Mouse (Mus musculus): ENCODE data around the gene Neil3. TPM values are rescaled to one million over a fixed set of nuclear protein-coding genes. Genes with fewer than 3 reads are reported as not detected.

Neil3 gene
- polyA plus RNA-seq, 1 experiment: 0.27 TPM

DNA sequence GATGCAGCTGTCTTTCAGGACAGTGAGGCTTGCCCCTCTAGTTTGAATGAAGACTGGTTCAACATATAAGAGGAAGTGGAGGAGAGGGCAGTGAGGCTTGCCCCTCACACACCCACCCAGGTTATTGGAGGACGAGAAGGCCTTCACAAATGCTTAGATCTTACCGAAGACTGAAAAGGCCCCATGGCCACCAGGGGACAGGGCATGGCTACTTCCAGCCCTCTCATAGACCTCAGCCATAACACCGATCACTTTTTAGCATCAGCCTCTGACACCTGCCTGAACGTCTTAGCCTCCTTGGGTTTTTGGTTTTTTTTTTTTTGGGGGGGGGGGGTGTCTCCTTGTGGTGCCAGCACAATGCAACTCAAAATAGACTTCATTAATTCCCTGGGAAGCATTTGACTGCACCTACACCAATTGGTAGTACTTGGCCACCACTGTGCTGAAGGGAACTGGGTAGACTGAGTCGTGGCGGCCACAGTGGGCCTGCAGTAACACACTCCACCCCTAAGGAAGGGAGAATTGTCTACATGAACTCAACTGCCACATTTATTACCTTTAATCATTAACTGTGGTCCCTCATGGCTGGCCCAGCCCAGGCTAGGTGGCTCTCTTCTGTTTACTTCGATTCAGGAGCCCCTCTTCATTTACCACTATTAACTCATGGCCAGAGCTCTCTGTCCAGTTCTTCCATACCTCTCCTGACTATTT is 25.1 kb downstream of the Neil3 start:
- Histone ChIP-seq H3K4me1 (ENCODE audit: control insufficient read depth, insufficient read depth, low read length) (no peaks in the 10 kb centered on the region), H3K27ac (ENCODE audit: insufficient read depth, low read length) (no peak overlapping the region), H3K4me3 (ENCODE audit: insufficient read depth, low read length) (no peak overlapping the region)
- TF ChIP-seq CTCF (IDR thresholded peaks at IDR 0.05; ENCODE audit: extremely low read depth, insufficient read depth, low read length): no peak
- TF ChIP-seq POLR2A (IDR thresholded peaks at IDR 0.05; ENCODE audit: extremely low read depth, insufficient read depth, low read length): no peak

- Histone ChIP-seq H3K27ac (ENCODE audit: insufficient read depth, low read length) (no peak overlapping the region), H3K4me3 (ENCODE audit: insufficient read depth, low read length) (no peak overlapping the region), H3K4me1 (ENCODE audit: control insufficient read depth, insufficient read depth, low read length) (no peaks in the 10 kb centered on the region)
- no peak for TF ChIP-seq CTCF (IDR thresholded peaks at IDR 0.05; ENCODE audit: extremely low read depth, insufficient read depth, low read length)
- no peak for TF ChIP-seq POLR2A (IDR thresholded peaks at IDR 0.05; ENCODE audit: extremely low read depth, insufficient read depth, low read length)
Observed at GRCm38 (mm10) chr8:53612297-53612696, 26.6 kb downstream of the Neil3 start.

DNA sequence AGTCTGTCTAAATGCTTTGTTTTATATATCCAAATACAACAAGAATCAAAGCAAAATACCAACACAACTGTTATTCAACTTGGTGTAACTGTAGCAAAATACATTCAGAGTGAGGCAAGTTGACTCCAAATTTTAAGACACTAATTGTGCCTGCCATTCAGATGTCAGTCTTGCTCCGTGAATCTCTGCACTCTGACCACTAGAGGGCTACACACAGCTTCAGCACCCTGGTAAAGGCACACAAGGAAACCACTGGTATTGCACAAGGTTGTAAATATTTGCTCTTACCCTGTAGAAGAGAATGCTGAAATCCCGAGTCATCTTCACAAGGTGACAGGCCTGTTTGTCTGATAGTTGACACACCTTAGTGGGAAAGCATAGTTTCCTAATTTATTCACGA is 31.8 kb downstream of the Neil3 start:
- Histone ChIP-seq H3K4me1 (ENCODE audit: control insufficient read depth, insufficient read depth, low read length) (no peaks in the 10 kb centered on the region), H3K4me3 (ENCODE audit: insufficient read depth, low read length) (no peak overlapping the region), H3K27ac (ENCODE audit: insufficient read depth, low read length) (no peak overlapping the region)
- TF ChIP-seq CTCF (IDR thresholded peaks at IDR 0.05; ENCODE audit: extremely low read depth, insufficient read depth, low read length) (peak; percentile 72), POLR2A (IDR thresholded peaks at IDR 0.05; ENCODE audit: extremely low read depth, insufficient read depth, low read length) (no peak)

DNA sequence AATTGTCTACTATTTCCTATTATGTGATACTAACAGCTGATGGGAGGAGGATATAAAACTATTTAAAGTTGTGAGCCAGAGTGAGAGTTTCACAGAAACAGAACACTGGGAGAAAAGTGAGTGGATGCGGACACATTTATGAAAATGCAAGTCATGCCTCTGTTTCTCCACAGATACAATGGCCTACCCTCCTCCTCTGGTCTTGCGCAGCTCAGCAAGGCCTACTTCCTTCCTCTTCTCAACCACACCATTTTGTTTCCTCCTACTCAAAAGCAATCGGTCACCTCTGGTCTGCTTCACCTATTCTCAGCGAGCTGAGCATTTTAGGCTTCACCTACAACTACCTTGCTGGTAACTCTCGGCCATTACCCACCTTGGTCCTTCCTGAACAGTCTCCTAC is 34.0 kb downstream of the Neil3 start:
- Histone ChIP-seq H3K4me1 (ENCODE audit: control insufficient read depth, insufficient read depth, low read length) (no peaks in the 10 kb centered on the region), H3K4me3 (ENCODE audit: insufficient read depth, low read length) (no peak overlapping the region), H3K27ac (ENCODE audit: insufficient read depth, low read length) (no peak overlapping the region)
- no peak for TF ChIP-seq CTCF (IDR thresholded peaks at IDR 0.05; ENCODE audit: extremely low read depth, insufficient read depth, low read length)
- no peak for TF ChIP-seq POLR2A (IDR thresholded peaks at IDR 0.05; ENCODE audit: extremely low read depth, insufficient read depth, low read length)

DNA sequence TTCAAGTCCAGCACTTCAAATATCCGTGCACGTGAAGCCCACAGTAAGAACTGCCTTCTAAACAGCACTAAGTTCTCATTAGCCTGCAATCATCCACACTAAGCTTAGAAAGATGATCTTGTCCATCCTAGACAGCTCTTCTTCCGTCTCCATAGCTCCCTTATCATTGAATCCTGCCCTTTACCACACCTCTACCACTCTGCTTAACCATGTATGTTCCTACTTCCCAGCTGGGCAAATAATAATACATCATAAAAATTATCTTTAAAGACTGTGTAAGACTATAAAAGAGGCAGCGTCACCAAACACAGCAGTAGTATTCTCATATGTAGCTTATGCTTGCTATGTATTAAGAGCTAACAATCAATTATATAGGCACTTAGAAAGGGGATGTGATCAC is 35.2 kb downstream of the Neil3 start:
- no peak overlapping the region for H3K4me3 ChIP-seq (ENCODE audit: insufficient read depth, low read length)
- no peaks in the 10 kb centered on the region for H3K4me1 ChIP-seq (ENCODE audit: control insufficient read depth, insufficient read depth, low read length)
- TF ChIP-seq POLR2A (IDR thresholded peaks at IDR 0.05; ENCODE audit: extremely low read depth, insufficient read depth, low read length): no peak
- TF ChIP-seq CTCF (IDR thresholded peaks at IDR 0.05; ENCODE audit: extremely low read depth, insufficient read depth, low read length): no peak
- no peak overlapping the region for H3K27ac ChIP-seq (ENCODE audit: insufficient read depth, low read length)

DNA sequence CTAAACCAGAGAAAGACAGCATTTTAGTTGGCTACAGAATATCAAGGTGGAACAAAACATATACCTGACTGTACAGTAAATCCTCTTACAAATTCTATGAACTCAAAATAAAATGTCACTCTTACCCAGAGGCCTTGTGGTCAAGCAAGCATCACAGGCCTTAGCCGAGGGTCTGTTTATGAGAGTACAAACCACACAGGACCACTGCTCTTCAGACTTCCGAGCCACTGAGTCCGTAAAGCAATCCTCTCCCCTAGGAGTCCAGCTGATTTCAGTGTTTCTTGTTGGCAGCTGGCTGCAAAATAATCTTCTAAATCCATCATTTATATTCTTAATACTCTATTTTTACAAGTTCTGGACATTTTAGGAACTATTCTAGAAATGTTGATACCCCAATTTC is 38.0 kb downstream of the Neil3 start:
- Histone ChIP-seq H3K4me3 (ENCODE audit: insufficient read depth, low read length) (no peak overlapping the region), H3K27ac (ENCODE audit: insufficient read depth, low read length) (no peak overlapping the region), H3K4me1 (ENCODE audit: control insufficient read depth, insufficient read depth, low read length) (no peaks in the 10 kb centered on the region)
- TF ChIP-seq CTCF (IDR thresholded peaks at IDR 0.05; ENCODE audit: extremely low read depth, insufficient read depth, low read length) (no peak), POLR2A (IDR thresholded peaks at IDR 0.05; ENCODE audit: extremely low read depth, insufficient read depth, low read length) (no peak)

DNA sequence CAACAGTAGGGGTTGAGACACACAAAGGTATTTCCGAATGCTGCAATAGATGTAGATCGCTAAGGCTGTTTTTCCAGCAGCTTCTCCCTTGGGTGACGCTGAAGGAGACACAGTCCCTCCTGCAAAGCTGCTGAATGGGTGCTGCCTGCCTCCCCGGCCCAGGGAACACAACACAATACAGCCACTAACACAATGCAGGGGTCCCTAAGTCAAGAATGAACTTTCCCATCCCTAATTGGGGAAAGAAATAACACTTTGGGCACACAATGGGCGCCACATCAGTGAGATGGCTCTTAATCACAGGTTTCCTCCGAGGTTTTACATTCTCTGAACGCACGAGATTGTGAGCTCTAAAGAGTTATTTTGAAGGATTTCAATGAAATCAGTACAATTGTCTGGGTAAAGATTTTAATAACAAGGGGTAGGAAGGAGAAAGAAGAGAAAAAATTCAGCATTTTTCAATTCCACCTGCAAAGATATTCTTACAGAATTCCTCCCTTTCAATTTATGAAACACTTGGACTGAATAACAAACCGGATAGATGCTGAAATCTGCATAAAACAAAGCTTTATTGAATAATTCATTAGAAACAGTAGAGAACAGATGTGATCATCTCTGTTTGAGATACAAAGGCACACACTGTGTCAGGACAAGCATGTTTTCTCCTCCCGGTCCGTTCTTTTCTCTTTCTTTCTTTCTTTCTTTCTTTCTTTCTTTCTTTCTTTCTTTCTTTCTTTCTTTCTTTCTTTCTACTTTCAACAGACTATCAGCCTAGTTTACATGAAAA is 38.6 kb downstream of the Neil3 start:
- H3K27ac ChIP-seq (ENCODE audit: insufficient read depth, low read length): peak overlapping the region; percentile 71

GRCm38 (mm10) chr8:53598101-53598500 is 40.8 kb downstream of the Neil3 start:
- no peak overlapping the region for H3K4me3 ChIP-seq (ENCODE audit: insufficient read depth, low read length)
- no peak overlapping the region for H3K27ac ChIP-seq (ENCODE audit: insufficient read depth, low read length)
- H3K4me1 ChIP-seq (ENCODE audit: control insufficient read depth, insufficient read depth, low read length): no peaks in the 10 kb centered on the region
- TF ChIP-seq CTCF (IDR thresholded peaks at IDR 0.05; ENCODE audit: extremely low read depth, insufficient read depth, low read length) (no peak), POLR2A (IDR thresholded peaks at IDR 0.05; ENCODE audit: extremely low read depth, insufficient read depth, low read length) (no peak)

More for the DNA sequence above, 38.6 kb downstream of the Neil3 start:
- Histone ChIP-seq H3K4me1 (ENCODE audit: control insufficient read depth, insufficient read depth, low read length) (no peaks in the 10 kb centered on the region), H3K4me3 (ENCODE audit: insufficient read depth, low read length) (no peak overlapping the region)
- TF ChIP-seq POLR2A (IDR thresholded peaks at IDR 0.05; ENCODE audit: extremely low read depth, insufficient read depth, low read length) (no peak), CTCF (IDR thresholded peaks at IDR 0.05; ENCODE audit: extremely low read depth, insufficient read depth, low read length) (no peak)

DNA sequence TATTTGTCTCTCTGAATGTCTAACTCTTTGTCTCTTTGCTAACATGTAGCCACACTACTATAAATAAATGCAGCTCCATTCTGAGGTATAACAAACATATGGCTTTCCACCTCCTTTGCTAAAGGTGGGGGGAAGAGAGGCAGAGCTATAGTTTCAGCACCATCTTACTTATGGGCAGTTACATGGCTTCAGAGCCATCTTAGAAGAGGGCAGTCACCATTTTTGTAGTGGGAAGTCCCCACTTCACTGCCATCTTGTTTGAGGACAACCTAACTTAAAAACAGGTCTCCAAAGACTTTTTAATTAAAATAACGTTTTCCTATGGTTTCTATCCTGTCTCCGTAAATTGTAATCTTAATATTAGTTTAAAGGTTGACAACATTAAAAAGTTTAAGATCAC is 47.1 kb downstream of the Neil3 start:
- H3K27ac ChIP-seq (ENCODE audit: insufficient read depth, low read length): no peak overlapping the region
- H3K4me1 ChIP-seq (ENCODE audit: control insufficient read depth, insufficient read depth, low read length): no peaks in the 10 kb centered on the region
- no peak overlapping the region for H3K4me3 ChIP-seq (ENCODE audit: insufficient read depth, low read length)
- no peak for TF ChIP-seq CTCF (IDR thresholded peaks at IDR 0.05; ENCODE audit: extremely low read depth, insufficient read depth, low read length)
- TF ChIP-seq POLR2A (IDR thresholded peaks at IDR 0.05; ENCODE audit: extremely low read depth, insufficient read depth, low read length): no peak

DNA sequence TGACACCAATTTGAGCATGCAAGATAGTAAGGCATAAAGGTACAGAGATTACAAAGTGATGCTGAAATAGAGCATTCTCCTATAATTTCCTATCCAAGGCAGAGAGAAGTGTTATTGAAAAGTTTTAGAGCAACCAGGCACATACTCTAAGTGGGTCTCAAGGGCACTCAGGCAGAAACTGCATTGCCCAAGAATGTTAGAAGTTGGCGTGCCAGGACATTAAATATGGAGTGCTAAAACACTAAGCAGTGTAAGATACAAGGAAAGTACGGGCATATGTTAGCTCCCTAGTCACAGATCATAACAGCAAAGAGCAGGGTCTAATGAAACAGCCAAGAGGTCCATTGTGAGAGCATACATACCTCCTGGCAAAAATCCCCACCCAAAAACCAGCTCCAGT is 65.3 kb downstream of the Neil3 start:
- no peaks in the 10 kb centered on the region for H3K4me1 ChIP-seq (ENCODE audit: control insufficient read depth, insufficient read depth, low read length)
- TF ChIP-seq POLR2A (IDR thresholded peaks at IDR 0.05; ENCODE audit: extremely low read depth, insufficient read depth, low read length) (no peak), CTCF (IDR thresholded peaks at IDR 0.05; ENCODE audit: extremely low read depth, insufficient read depth, low read length) (no peak)
- no peak overlapping the region for H3K27ac ChIP-seq (ENCODE audit: insufficient read depth, low read length)
- no peak overlapping the region for H3K4me3 ChIP-seq (ENCODE audit: insufficient read depth, low read length)

Measured in cortical plate, adult 2 months (tissue).